Mouse (Mus musculus): Measurements from ENCODE around the gene Nt5dc2.

- TF ChIP-seq POLR2A (IDR thresholded peaks at IDR 0.05; ENCODE audit: low read depth, low read length) (no peak), CTCF (IDR thresholded peaks at IDR 0.05; ENCODE audit: extremely low read depth, insufficient read length, insufficient replicate concordance, low read depth, low read length) (no peak)
These were observed 7.5 kb downstream of the Nt5dc2 start for GRCm38 (mm10) chr14:31138219-31138896.
